17 mouse cellular contexts compared by ENCODE assay signal in the genomic region with DNA sequence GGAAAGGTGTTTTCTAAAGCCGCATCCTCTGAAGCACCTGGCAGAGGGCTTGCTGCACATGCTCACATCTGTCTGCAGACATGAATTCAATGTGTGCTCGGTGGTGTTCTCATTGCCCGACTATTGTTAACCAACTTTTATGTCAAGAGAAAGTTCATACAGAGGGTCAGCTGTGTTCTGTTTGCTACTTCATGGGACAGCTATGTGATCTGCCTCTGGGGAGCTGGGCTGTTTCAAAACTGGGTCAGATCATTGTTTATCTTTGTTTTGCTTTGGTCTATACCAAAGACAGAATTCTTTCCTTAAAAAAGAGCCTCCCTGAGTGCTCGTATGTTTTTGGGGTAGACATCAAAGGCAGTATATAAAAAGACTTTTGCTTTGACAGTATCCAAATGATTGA.
"Had no signal": no experiment of that assay in that cellular context is flagged by ENCODE, and none has a peak within 500 bp of the region (broad histone marks: within the 10 kb centered on the region; RNA-seq: fewer than 3 reads in every experiment).

No protein-coding gene starts in this region.

- H3K4me3 ChIP-seq: layer of hippocampus, adult 2 months; limb, embryonic 10.5 days; limb, embryonic 13.5 days; liver, embryonic 13.5 days; lung, embryonic 15.5 days; neural tube, embryonic 12.5 days had no signal

- H3K4me2 ChIP-seq: limb, embryonic 13.5 days; liver, embryonic 13.5 days; lung, embryonic 15.5 days; midbrain, embryonic 11.5 days; neural tube, embryonic 12.5 days had no signal

- H3K9ac ChIP-seq: limb, embryonic 13.5 days; liver, embryonic 13.5 days; lung, embryonic 15.5 days; neural tube, embryonic 12.5 days had no signal

- H3K27ac ChIP-seq: kidney, postnatal 0 days; layer of hippocampus, adult 2 months; limb, embryonic 10.5 days; limb, embryonic 13.5 days; liver, embryonic 13.5 days; lung, embryonic 15.5 days; neural tube, embryonic 12.5 days had no signal

- DNase-seq: kidney, adult 2 months; kidney, postnatal 25 days; layer of hippocampus, adult 9-11 months; liver; liver, embryonic 13.5 days; lung, postnatal 14 days; lung, postnatal 4 days; midbrain, embryonic 14.5 days; thymus, adult 18-20 months; thymus, postnatal 36 days had no signal

- H3K27me3 ChIP-seq: limb, embryonic 13.5 days; liver, embryonic 13.5 days; lung, embryonic 15.5 days; neural tube, embryonic 12.5 days had no signal

- H3K36me3 ChIP-seq: limb, embryonic 10.5 days; limb, embryonic 13.5 days; liver, embryonic 13.5 days; lung, embryonic 15.5 days; neural tube, embryonic 12.5 days had no signal

- H3K9me3 ChIP-seq: limb, embryonic 10.5 days; limb, embryonic 13.5 days; liver, embryonic 13.5 days; lung, embryonic 15.5 days; neural tube, embryonic 12.5 days had no signal
